Mouse (Mus musculus) embryonic fibroblast, embryonic 13.5 days (primary cell): ENCODE data around the gene Tmie.

Experiments
- CTCF ChIP-seq: IDR thresholded peaks from 2 replicates; pipeline ENCODE4 v1.5.1; 2011; ENCODE audit warnings: mild to moderate bottlenecking, control low read depth, low read length, moderate library complexity, borderline replicate concordance; ENCODE audit not compliant: insufficient read depth
- POLR2A ChIP-seq: IDR thresholded peaks from 2 replicates; pipeline ENCODE4 v1.6.1; 2011; ENCODE audit warnings: low read depth, mild to moderate bottlenecking, control low read depth, low read length, moderate library complexity

DNA sequence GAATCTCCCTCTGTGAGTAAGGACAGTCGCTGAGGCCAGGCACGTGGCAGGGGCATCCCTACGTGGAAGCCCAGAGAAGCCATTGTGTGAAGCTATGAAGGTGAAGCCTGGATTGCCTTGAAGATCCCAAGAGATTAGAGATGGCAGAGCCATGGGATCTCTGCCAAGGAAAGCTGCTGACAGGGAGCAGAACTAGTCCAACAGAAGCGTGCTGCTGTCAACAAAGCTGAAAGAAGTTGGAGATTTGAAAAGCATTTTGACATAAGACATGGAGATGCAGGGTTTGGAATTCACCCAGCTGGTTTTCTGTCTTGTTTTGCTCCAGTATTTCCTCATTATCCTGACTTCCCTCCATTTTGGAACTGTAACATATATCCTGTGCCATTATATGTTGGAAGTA is 22.4 kb upstream of the Tmie start:
- TF ChIP-seq POLR2A (no peak), CTCF (no peak)
